Mouse (Mus musculus) spleen, adult 2 months (tissue): ENCODE results near the gene Tlk2.

Experiments used
- CTCF ChIP-seq: fragments of 200-500 bp; IDR thresholded peaks from 2 replicates; pipeline ENCODE4 v1.5.1; 2011; ENCODE audit warnings: mild to moderate bottlenecking, inconsistent platforms; ENCODE audit not compliant: insufficient read depth, insufficient read length, insufficient replicate concordance; ENCODE audit errors: extremely low read depth
- POLR2A ChIP-seq: fragments of 200-500 bp; IDR thresholded peaks from 2 replicates; pipeline ENCODE4 v1.6.1; 2011; ENCODE audit warnings: low read depth, low read length, inconsistent platforms

- TF ChIP-seq POLR2A = no peak
- no peak for TF ChIP-seq CTCF
Measured at GRCm38 (mm10) chr11:105234501-105234900, 55.9 kb downstream of the Tlk2 start.
